Mouse (Mus musculus) midbrain, embryonic 14.5 days (tissue): ENCODE data around the gene F5. TPM values are rescaled to one million over a fixed set of nuclear protein-coding genes. Genes with fewer than 3 reads are reported as not detected.
"Not testable (repeated sequence)": the region's sequence is repeated elsewhere in the genome, so short reads cannot be mapped to it uniquely, and the experiment has no call there.

Experiments
- ATAC-seq: fragments of 200-750 bp; cut with Nextera tagmentation; 2 replicates; pipeline ENCODE4 v1.8.0; 2017; ENCODE audit warnings: moderate number of reproducible peaks, moderate library complexity; ENCODE audit not compliant: low FRiP score, low TSS enrichment
- DNase-seq: peaks from one replicate; pipeline ENCODE4 v3.0.0-alpha.2; 2015
- H3K27ac ChIP-seq: fragments of 300-500 bp; sonication (generic); replicated peaks from 2 replicates; pipeline ENCODE4 v1.5.1; 2014; ENCODE audit warnings: mild to moderate bottlenecking, low read depth, low read length, moderate library complexity
- H3K27me3 ChIP-seq: fragments of 300-500 bp; sonication (generic); 2 replicates; pipeline ENCODE4 v1.6.1; 2014; ENCODE audit warnings: low read length, control low read depth, mixed read lengths; ENCODE audit not compliant: control insufficient read depth, insufficient read depth
- H3K36me3 ChIP-seq: fragments of 300-500 bp; sonication (generic); 2 replicates; pipeline ENCODE4 v1.6.1; 2014; ENCODE audit warnings: low read length, control low read depth; ENCODE audit not compliant: control insufficient read depth, insufficient read depth
- H3K4me1 ChIP-seq: fragments of 300-500 bp; sonication (generic); 2 replicates; pipeline ENCODE4 v1.6.1; 2014; ENCODE audit warnings: mild to moderate bottlenecking, antibody characterized with exemption, low read length, control low read depth; ENCODE audit not compliant: control insufficient read depth, insufficient read depth
- H3K4me2 ChIP-seq: fragments of 300-500 bp; sonication (generic); 2 replicates; pipeline ENCODE4 v1.6.1; 2014; ENCODE audit warnings: mild to moderate bottlenecking, low read length, moderate library complexity
- H3K4me3 ChIP-seq: fragments of 300-500 bp; sonication (generic); replicated peaks from 2 replicates; pipeline ENCODE4 v1.5.1; 2014; ENCODE audit warnings: low read depth, low read length
- H3K9ac ChIP-seq: fragments of 300-500 bp; sonication (generic); replicated peaks from 2 replicates; pipeline ENCODE4 v1.6.1; 2014; ENCODE audit warnings: mild to moderate bottlenecking, low read length, moderate library complexity
- H3K9me3 ChIP-seq: fragments of 300-500 bp; sonication (generic); 2 replicates; pipeline ENCODE4 v1.6.1; 2016; ENCODE audit warnings: low read length, control low read depth, mixed read lengths; ENCODE audit not compliant: control insufficient read depth
- WGBS: fragments of 180-500 bp; shearing (Covaris S2); extraction: QIAGEN DNeasy Blood & Tissue Kit; methylation state at CpG from one replicate; pipeline ENCODE4 v1.1.7; 2014; 5-methylcytosine and 5-hydroxymethylcytosine counted together
- polyA plus RNA-seq: library from polyadenylated mRNA; unstranded; fragments of >200 nt; fragmentation: Nextera tagmentation; extraction: Ambion mirVana; gene quantifications from 2 replicates; pipeline ENCODE4 v1.2.1, GENCODE M21; 2014

The F5 gene
- polyA plus RNA-seq, 1 experiment from 2014 or later, result 0.07 TPM

- H3K36me3 ChIP-seq, H3K27me3 ChIP-seq, H3K9ac ChIP-seq, H3K4me2 ChIP-seq, H3K27ac ChIP-seq, H3K4me3 ChIP-seq, DNase-seq, H3K4me1 ChIP-seq, ATAC-seq, H3K9me3 ChIP-seq: not testable (repeated sequence)
- 82% methylated on average over 2 of the region's 4 CpGs for WGBS
Observed at GRCm38 (mm10) chr1:164231937-164232570, 80.4 kb downstream of the F5 start.

GRCm38 (mm10) chr1:164233447-164233846 lies 81.8 kb downstream of the F5 start:
- Histone ChIP-seq H3K36me3 (no peaks in the 10 kb centered on the region), H3K27me3 (no peaks in the 10 kb centered on the region), H3K9ac (no peak overlapping the region), H3K4me3 (no peak overlapping the region), H3K4me2 (no peak overlapping the region), H3K27ac (no peak overlapping the region), H3K4me1 (no peaks in the 10 kb centered on the region), H3K9me3 (no peaks in the 10 kb centered on the region)
- ATAC-seq (no peak), DNase-seq (no peak)
- WGBS, result 91% methylated on average over 1 of the region's 1 CpGs

GRCm38 (mm10) chr1:164235078-164235477 lies 83.4 kb downstream of the F5 start:
- H3K27ac ChIP-seq, result no peak overlapping the region
- H3K9ac ChIP-seq, result no peak overlapping the region
- no peaks in the 10 kb centered on the region for H3K36me3 ChIP-seq
- H3K4me1 ChIP-seq, result no peaks in the 10 kb centered on the region
- H3K4me2 ChIP-seq, result no peak overlapping the region
- ATAC-seq, result no peak
- DNase-seq, result no peak
- 65% methylated on average over 7 of the region's 7 CpGs for WGBS
- H3K4me3 ChIP-seq, result no peak overlapping the region
- H3K9me3 ChIP-seq, result no peaks in the 10 kb centered on the region
- H3K27me3 ChIP-seq, result no peaks in the 10 kb centered on the region

GRCm38 (mm10) chr1:164236078-164236477 lies 84.4 kb downstream of the F5 start:
- Histone ChIP-seq H3K4me2 (no peak overlapping the region), H3K9me3 (no peaks in the 10 kb centered on the region), H3K36me3 (no peaks in the 10 kb centered on the region), H3K4me3 (no peak overlapping the region), H3K9ac (no peak overlapping the region), H3K27me3 (no peaks in the 10 kb centered on the region), H3K4me1 (no peaks in the 10 kb centered on the region), H3K27ac (no peak overlapping the region)
- ATAC-seq (no peak), DNase-seq (no peak)
- 38% methylated on average over 7 of the region's 7 CpGs for WGBS

GRCm38 (mm10) chr1:164241494-164241893 lies 89.9 kb downstream of the F5 start:
- H3K9ac ChIP-seq, result no peak overlapping the region
- no peak overlapping the region for H3K4me2 ChIP-seq
- DNase-seq (no peak), ATAC-seq (no peak)
- H3K9me3 ChIP-seq, result no peaks in the 10 kb centered on the region
- no peaks in the 10 kb centered on the region for H3K4me1 ChIP-seq
- no peak overlapping the region for H3K4me3 ChIP-seq
- no peaks in the 10 kb centered on the region for H3K36me3 ChIP-seq
- H3K27ac ChIP-seq, result no peak overlapping the region
- no peaks in the 10 kb centered on the region for H3K27me3 ChIP-seq
- 79% methylated on average over 2 of the region's 2 CpGs for WGBS

- ATAC-seq (no peak), DNase-seq (peak; percentile 9)
- H3K4me3 ChIP-seq, result no peak overlapping the region
- no peaks in the 10 kb centered on the region for H3K36me3 ChIP-seq
- H3K9me3 ChIP-seq, result no peaks in the 10 kb centered on the region
- H3K4me2 ChIP-seq, result no peak overlapping the region
- no peak overlapping the region for H3K9ac ChIP-seq
- WGBS, result 68% methylated on average over 8 of the region's 8 CpGs
- H3K27me3 ChIP-seq, result no peaks in the 10 kb centered on the region
- no peak overlapping the region for H3K27ac ChIP-seq
- H3K4me1 ChIP-seq, result 0 out of 2 replicates have a peak, but pooled peaks cover 4% of the 10 kb centered on the region
Observed at GRCm38 (mm10) chr1:164242809-164243208, 91.2 kb downstream of the F5 start.

GRCm38 (mm10) chr1:164247442-164247841 lies 95.8 kb downstream of the F5 start:
- Histone ChIP-seq H3K4me3 (0 out of 2 replicates have a peak overlapping the region, but pooled peaks have one; percentile 68), H3K9ac (peak overlapping the region; percentile 66; the same call in 1 of the 2 replicates), H3K36me3 (no peaks in the 10 kb centered on the region), H3K9me3 (no peaks in the 10 kb centered on the region), H3K4me2 (peak overlapping the region; percentile 81), H3K4me1 (peaks cover 20% of the 10 kb centered on the region), H3K27me3 (no peaks in the 10 kb centered on the region), H3K27ac (no peak overlapping the region)
- DNase-seq (no peak), ATAC-seq (no peak)
- 37% methylated on average over 8 of the region's 8 CpGs for WGBS

GRCm38 (mm10) chr1:164247971-164248370 lies 96.3 kb downstream of the F5 start:
- no peak for ATAC-seq
- peak overlapping the region; percentile 81 for H3K4me2 ChIP-seq
- H3K4me3 ChIP-seq, result peak overlapping the region; percentile 68
- no peaks in the 10 kb centered on the region for H3K9me3 ChIP-seq
- peak overlapping the region; percentile 66 for H3K9ac ChIP-seq
- H3K36me3 ChIP-seq, result no peaks in the 10 kb centered on the region
- 7% methylated on average over 10 of the region's 10 CpGs for WGBS
- H3K4me1 ChIP-seq, result peaks cover 20% of the 10 kb centered on the region
- DNase-seq, result peak; percentile 24
- peak overlapping the region; percentile 70; the same call in 1 of the 2 replicates for H3K27ac ChIP-seq
- H3K27me3 ChIP-seq, result no peaks in the 10 kb centered on the region
